Mouse (Mus musculus) right cerebral cortex, postnatal 14 days (tissue): Measurements from ENCODE around the gene Wt1.

Experiments used
- DNase-seq: peaks from one replicate; pipeline ENCODE4 v3.0.0; 2022

The Wt1 gene

GRCm38 (mm10) chr2:105185768-105186529 lies 59.6 kb downstream of the Wt1 start:
- DNase-seq: no peak

- DNase-seq: no peak
Observed at GRCm38 (mm10) chr2:105186591-105186990, 60.3 kb downstream of the Wt1 start.

GRCm38 (mm10) chr2:105188182-105188581 lies 61.9 kb downstream of the Wt1 start:
- DNase-seq: no peak

GRCm38 (mm10) chr2:105189352-105189751 lies 63.0 kb downstream of the Wt1 start:
- DNase-seq: no peak

- no peak for DNase-seq
Observed at GRCm38 (mm10) chr2:105200152-105200551, 73.8 kb downstream of the Wt1 start.

- DNase-seq: no peak
Observed at GRCm38 (mm10) chr2:105206563-105207174, 80.3 kb downstream of the Wt1 start.

- DNase-seq: no peak
Observed at GRCm38 (mm10) chr2:105212839-105213238, 86.5 kb downstream of the Wt1 start.

- no peak for DNase-seq
Observed at GRCm38 (mm10) chr2:105215914-105216313, 89.6 kb downstream of the Wt1 start.

- DNase-seq: no peak
Observed at GRCm38 (mm10) chr2:105219229-105219628, 92.9 kb downstream of the Wt1 start.

- no peak for DNase-seq
Observed at GRCm38 (mm10) chr2:105219664-105220063, 93.3 kb downstream of the Wt1 start.

GRCm38 (mm10) chr2:105220738-105221303 lies 94.5 kb downstream of the Wt1 start:
- DNase-seq: no peak
